Mouse (Mus musculus) kidney, postnatal 25 days (tissue): ENCODE data around the gene Ciao2a.

ENCODE experiments used
- DNase-seq, 2 experiments: peaks; one replicate each; pipeline ENCODE4 v3.0.0; 2021; ENCODE audit warnings: mixed read lengths in 2 of 2

Gene Ciao2a

GRCm38 (mm10) chr9:66167222-66167621 is 40.8 kb downstream of the Ciao2a start:
- DNase-seq = no peak

- no peak for DNase-seq
Observed at GRCm38 (mm10) chr9:66168233-66168632, 41.8 kb downstream of the Ciao2a start.

GRCm38 (mm10) chr9:66170506-66170905 is 44.1 kb downstream of the Ciao2a start:
- DNase-seq = no peak

DNA sequence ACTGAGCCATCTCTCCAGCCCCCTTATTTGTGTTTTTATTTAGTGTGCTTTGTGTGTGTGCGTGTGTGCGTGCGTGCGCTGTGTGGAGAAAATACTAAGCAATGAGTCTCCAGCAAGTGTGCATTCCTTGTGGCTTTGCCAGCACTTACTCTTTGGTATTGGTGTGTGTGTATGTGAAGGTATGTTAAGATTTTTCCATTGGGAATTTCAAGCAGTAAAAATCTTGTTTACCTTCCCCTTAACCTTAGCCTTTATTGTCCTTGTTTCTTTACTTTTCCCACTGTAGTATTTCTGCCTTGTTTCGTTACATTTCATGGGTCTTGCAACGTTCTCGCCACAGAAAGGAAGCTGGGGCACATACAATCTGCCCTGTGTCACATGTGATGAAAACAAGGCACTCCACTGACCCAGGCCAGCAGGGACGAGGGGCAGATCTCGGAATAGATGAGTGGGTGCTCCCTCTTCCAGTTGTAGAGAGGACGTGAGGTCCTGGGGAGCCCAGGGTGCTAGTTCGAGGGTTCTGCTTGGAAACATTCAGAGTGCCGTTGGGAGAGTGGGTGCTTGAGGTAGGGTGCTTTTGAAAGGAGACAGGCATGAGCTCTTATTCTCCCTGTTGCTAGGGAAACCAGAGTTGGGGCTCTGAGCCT is 45.0 kb downstream of the Ciao2a start:
- no peak for DNase-seq

DNA sequence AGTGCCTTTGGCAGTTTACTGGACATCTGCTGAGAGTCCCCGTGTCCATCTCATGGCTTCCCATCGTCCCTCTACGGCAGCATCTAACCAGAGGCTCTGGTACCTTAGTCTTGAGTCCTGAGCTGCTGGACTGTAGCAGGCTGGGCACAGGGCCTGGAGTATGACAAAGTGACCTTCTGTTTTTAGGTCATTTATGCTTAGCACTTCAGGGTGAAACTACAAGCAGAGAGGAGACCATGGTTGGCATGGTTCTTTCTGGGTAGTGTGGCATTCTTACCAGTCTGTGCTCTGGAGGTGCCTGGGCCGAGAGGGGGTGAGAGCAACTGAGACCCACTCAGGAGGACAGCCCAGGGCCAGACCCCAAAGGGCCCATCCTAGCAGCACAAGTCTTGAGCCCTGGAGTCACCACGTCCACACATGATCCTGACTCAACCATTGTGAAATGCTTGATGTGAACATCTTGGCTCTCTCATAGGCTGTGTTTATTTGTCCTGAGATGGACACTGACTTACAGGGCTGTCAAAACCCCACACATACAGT is 47.0 kb downstream of the Ciao2a start:
- DNase-seq = no peak

GRCm38 (mm10) chr9:66174985-66175384 is 48.6 kb downstream of the Ciao2a start:
- DNase-seq = no peak

GRCm38 (mm10) chr9:66177975-66178374 is 51.6 kb downstream of the Ciao2a start:
- DNase-seq = peak in 1 of 2 experiments; percentile 57

- DNase-seq = peak in 1 of 2 experiments; percentile 57
Observed at GRCm38 (mm10) chr9:66179795-66180194, 53.4 kb downstream of the Ciao2a start.

DNA sequence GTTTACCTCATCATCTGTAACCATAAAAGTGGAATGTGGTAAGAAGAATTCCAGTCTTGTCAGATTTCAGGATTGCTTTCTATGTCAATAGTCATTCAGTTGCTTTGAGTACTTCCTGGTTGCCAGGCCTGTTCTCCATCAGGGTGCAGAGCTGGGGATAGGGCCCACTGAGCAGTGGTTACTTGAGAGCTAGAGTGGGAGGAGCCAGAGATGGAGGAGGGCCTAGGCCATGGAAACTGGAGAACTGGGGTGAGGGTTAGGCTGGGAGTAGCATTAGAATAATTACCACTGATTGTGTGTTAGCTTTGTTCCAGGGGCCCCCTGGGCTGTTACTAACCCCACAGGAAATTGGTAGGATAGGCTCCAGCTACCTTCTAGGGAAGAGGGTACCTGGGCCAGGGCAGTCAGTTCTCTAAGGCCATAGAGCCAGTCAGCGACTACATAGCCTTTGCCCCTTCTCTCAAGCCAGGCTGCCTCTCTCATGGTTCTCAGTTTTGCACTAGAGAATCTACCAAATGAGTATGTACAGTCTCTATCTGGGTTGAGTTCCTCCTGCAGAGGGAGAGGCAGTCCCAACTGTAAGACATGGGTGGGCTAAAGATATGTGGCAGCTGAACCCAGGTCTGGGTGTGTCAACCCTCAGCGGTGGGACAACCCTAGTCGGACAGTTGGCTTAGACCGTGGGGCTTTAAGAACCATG is 54.9 kb downstream of the Ciao2a start:
- DNase-seq = no peak

DNA sequence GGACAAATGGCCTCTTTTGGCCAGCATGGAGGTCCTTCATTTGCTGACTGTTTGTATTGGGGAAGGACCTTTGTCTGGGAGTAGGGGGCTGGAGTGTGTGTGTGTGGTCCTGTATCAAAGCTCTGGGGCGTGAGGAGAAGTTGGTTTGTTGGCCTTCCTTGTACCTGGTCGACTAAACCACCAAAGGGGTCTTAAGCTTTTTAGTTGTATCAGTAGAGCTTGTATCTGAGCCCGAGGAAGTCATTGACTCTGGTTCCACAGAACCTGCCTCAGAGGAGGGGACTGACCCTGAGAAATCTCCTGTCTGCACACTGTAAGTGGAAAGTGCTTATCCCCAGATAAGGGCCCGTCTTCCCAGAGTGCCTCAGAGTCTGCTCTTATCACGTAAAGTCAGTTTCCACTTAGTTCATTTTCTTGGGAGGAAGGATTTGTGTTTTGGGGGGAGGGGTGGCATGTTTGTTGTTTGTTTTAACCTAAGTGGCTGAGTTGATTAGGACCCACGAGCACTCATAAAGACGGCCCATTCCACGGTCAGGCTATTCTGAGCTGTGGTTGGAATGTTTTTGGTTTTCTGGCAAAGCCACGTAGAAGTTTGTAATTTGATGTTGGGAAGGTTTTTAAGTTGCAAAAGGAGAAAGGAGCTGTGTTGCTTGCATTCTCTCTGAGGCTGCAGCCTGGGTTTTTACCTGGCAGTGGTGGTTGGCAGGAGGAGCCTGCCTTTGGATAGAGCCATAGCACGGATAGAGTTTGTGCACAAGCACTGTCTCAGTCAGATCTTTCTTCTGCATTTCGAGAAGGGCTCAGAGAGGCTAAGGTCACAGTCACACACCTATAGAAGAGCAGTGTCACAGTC is 55.6 kb downstream of the Ciao2a start:
- no peak for DNase-seq

- no peak for DNase-seq
Observed at GRCm38 (mm10) chr9:66182679-66182993, 56.2 kb downstream of the Ciao2a start.

GRCm38 (mm10) chr9:66183023-66183422 is 56.6 kb downstream of the Ciao2a start:
- DNase-seq = no peak

DNA sequence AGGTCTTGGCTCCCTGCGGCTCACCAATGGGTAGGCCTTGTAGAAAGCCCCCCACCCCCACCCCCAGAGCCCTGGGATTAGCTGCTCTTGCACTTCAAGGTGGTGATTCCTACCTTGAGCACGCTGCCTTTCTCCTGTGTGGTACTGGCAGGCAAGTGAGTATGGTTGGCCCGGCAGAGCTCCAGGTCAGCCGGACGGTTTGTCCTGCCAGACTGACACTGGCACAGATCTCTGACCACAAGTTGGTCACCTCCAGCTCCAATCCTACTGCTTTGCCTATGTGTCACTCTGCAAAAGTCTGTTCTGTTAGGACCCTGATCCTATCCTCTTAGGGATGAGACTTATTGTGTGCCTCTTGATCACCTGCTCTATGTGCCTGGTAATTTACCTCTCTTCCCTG is 58.2 kb downstream of the Ciao2a start:
- no peak for DNase-seq

DNA sequence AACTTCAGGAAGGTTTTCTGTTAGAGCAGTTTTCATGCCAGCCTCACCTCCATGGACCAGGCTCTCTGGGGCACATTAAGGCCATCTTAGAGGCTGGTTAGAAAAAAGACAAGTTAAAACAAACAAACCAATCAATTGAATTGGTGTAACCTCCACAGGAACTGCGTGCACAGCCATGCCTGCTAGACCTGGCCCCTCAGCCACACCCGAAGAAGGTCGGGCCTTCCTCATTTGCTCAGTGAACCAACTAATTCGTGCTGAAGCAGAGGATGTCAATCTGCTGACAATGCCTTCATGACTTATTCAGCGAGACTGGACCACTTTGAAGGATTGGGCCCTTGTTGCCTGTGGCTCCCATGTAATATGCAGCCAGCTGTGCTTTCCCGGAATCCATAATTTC is 60.0 kb downstream of the Ciao2a start:
- DNase-seq = no peak
